Mouse (Mus musculus) MEL (cell line): ENCODE results near the gene Gm9817. TPM values are rescaled to one million over a fixed set of nuclear protein-coding genes. Genes with fewer than 3 reads are reported as not detected.

ENCODE experiments used
- DNase-seq: peaks from one replicate; pipeline ENCODE4 v3.0.0; 2011; ENCODE audit warnings: low read depth, low spot score
- H3K27ac ChIP-seq: 2 replicates; pipeline ENCODE4 v1.5.1; 2012; ENCODE audit warnings: low read depth, mild to moderate bottlenecking, control low read depth, low read length, moderate library complexity; ENCODE audit not compliant: control insufficient read depth
- H3K27me3 ChIP-seq, 2 experiments: fragments of 150-350 bp in 1 of 2; sonication (generic) in 1 of 2; 2 replicates each; pipeline ENCODE4 v1.6.1; 2012; ENCODE audit warnings: low read length in 2 of 2, mild to moderate bottlenecking in 2 of 2, improper control_type of control experiment in 1 of 2, moderate library complexity in 1 of 2; ENCODE audit not compliant: insufficient read depth in 2 of 2, control insufficient read depth in 1 of 2
- H3K36me3 ChIP-seq, 2 experiments: 2 replicates each; pipeline ENCODE4 v1.6.1; 2012 to 2014; ENCODE audit warnings: low read length in 2 of 2, improper control_type of control experiment in 1 of 2, inconsistent platforms in 1 of 2, mild to moderate bottlenecking in 1 of 2; ENCODE audit not compliant: insufficient read depth in 2 of 2, control insufficient read depth in 1 of 2
- H3K4me1 ChIP-seq, 2 experiments: fragments of 150-350 bp in 1 of 2; sonication (generic) in 1 of 2; 2 replicates each; pipeline ENCODE4 v1.6.1; 2012; ENCODE audit warnings: low read length in 2 of 2, improper control_type of control experiment in 1 of 2, mild to moderate bottlenecking in 1 of 2; ENCODE audit not compliant: insufficient read depth in 2 of 2, control insufficient read depth in 1 of 2
- H3K4me3 ChIP-seq, 2 experiments: fragments of 150-350 bp in 1 of 2; sonication (generic) in 1 of 2; 2 replicates each; pipeline ENCODE4 v1.5.1; 2012; ENCODE audit warnings: low read depth in 2 of 2, low read length in 2 of 2, mild to moderate bottlenecking in 2 of 2, moderate library complexity in 2 of 2, control low read depth in 1 of 2, improper control_type of control experiment in 1 of 2; ENCODE audit not compliant: control insufficient read depth in 1 of 2, insufficient read depth in 1 of 2
- H3K79me2 ChIP-seq: 2 replicates; pipeline ENCODE4 v1.6.1; 2012; ENCODE audit warnings: mild to moderate bottlenecking, low read length, moderate library complexity; ENCODE audit not compliant: control insufficient read depth, poor library complexity, insufficient read depth
- H3K9ac ChIP-seq: 2 replicates; pipeline ENCODE4 v1.6.1; 2012; ENCODE audit warnings: low read depth, mild to moderate bottlenecking, control low read depth, low read length, moderate library complexity; ENCODE audit not compliant: control insufficient read depth, poor library complexity, severe bottlenecking
- H3K9me3 ChIP-seq: fragments of 150-350 bp; sonication (generic); replicated peaks from 2 replicates; pipeline ENCODE4 v1.6.1; 2012; ENCODE audit warnings: mild to moderate bottlenecking, low read length, improper control_type of control experiment, moderate library complexity; ENCODE audit not compliant: insufficient read depth
- BHLHE40 ChIP-seq: IDR thresholded peaks from 2 replicates; pipeline ENCODE4 v1.6.1; 2012; ENCODE audit warnings: low read depth, mild to moderate bottlenecking, inconsistent platforms, low read length, improper control_type of control experiment, borderline replicate concordance
- CHD1 ChIP-seq: IDR thresholded peaks from 2 replicates; pipeline ENCODE4 v1.6.1; 2012; ENCODE audit warnings: low read depth, mild to moderate bottlenecking, inconsistent platforms, low read length, improper control_type of control experiment
- CHD2 ChIP-seq: IDR thresholded peaks from 2 replicates; pipeline ENCODE4 v1.6.1; 2011; ENCODE audit warnings: low read length, improper control_type of control experiment
- CTCF ChIP-seq, 3 experiments: IDR thresholded peaks in 2 of 3; conservative IDR thresholded peaks in 1 of 3; 2 replicates each; pipeline ENCODE4 v1.5.1; 2011 to 2012; ENCODE audit warnings: low read length in 3 of 3, low read depth in 2 of 3, mild to moderate bottlenecking in 2 of 3, improper control_type of control experiment in 1 of 3, inconsistent platforms in 1 of 3, mixed read lengths in 1 of 3, moderate library complexity in 1 of 3; ENCODE audit not compliant: control insufficient read depth in 1 of 3, insufficient read depth in 1 of 3, poor library complexity in 1 of 3, severe bottlenecking in 1 of 3
- E2F4 ChIP-seq: IDR thresholded peaks from 2 replicates; pipeline ENCODE4 v1.6.1; 2011; ENCODE audit warnings: low read depth, low read length, improper control_type of control experiment, borderline replicate concordance
- ELF1 ChIP-seq: IDR thresholded peaks from 2 replicates; pipeline ENCODE4 v1.6.1; 2014; ENCODE audit warnings: low read depth, mild to moderate bottlenecking, inconsistent platforms, low read length, improper control_type of control experiment, moderate library complexity
- EP300 ChIP-seq, 2 experiments: IDR thresholded peaks; 2 replicates each; pipeline ENCODE4 v1.6.1; 2011; ENCODE audit warnings: improper control_type of control experiment in 2 of 2, low read length in 2 of 2, low read depth in 1 of 2, mild to moderate bottlenecking in 1 of 2
- ETS1 ChIP-seq: IDR thresholded peaks from 2 replicates; pipeline ENCODE4 v1.6.1; 2012; ENCODE audit warnings: low read depth, mild to moderate bottlenecking, inconsistent platforms, low read length, improper control_type of control experiment, moderate library complexity
- GABPA ChIP-seq: IDR thresholded peaks from 2 replicates; pipeline ENCODE4 v1.6.1; 2012; ENCODE audit warnings: low read depth, mild to moderate bottlenecking, inconsistent platforms, low read length, improper control_type of control experiment, moderate library complexity
- GATA1 ChIP-seq: IDR thresholded peaks from 2 replicates; pipeline ENCODE4 v1.6.1; 2011; ENCODE audit warnings: low read depth, low read length, improper control_type of control experiment
- HCFC1 ChIP-seq: IDR thresholded peaks from 2 replicates; pipeline ENCODE4 v1.6.1; 2012; ENCODE audit warnings: low read depth, mild to moderate bottlenecking, inconsistent platforms, low read length, improper control_type of control experiment, moderate library complexity
- JUND ChIP-seq: IDR thresholded peaks from 2 replicates; pipeline ENCODE4 v1.6.1; 2011; ENCODE audit warnings: low read depth, mild to moderate bottlenecking, improper control_type of control experiment, low read length
- KAT2A ChIP-seq: conservative IDR thresholded peaks from 2 replicates; pipeline ENCODE4 v1.6.1; 2012; ENCODE audit warnings: low read depth, low read length, improper control_type of control experiment, inconsistent platforms
- MAX ChIP-seq: IDR thresholded peaks from 2 replicates; pipeline ENCODE4 v1.6.1; 2011; ENCODE audit warnings: low read length, improper control_type of control experiment
- MAZ ChIP-seq: IDR thresholded peaks from 2 replicates; pipeline ENCODE4 v1.6.1; 2012; ENCODE audit warnings: low read depth, mild to moderate bottlenecking, inconsistent platforms, low read length, improper control_type of control experiment
- MEF2A ChIP-seq: IDR thresholded peaks from 2 replicates; pipeline ENCODE4 v1.6.1; 2014; ENCODE audit warnings: low read depth, mild to moderate bottlenecking, inconsistent platforms, low read length, improper control_type of control experiment; ENCODE audit not compliant: poor library complexity, insufficient replicate concordance, severe bottlenecking; ENCODE audit errors: extremely low read depth
- MYB ChIP-seq: IDR thresholded peaks from 2 replicates; pipeline ENCODE4 v1.6.1; 2011; ENCODE audit warnings: mild to moderate bottlenecking, low read depth, low read length, improper control_type of control experiment
- MYC ChIP-seq: IDR thresholded peaks from 2 replicates; pipeline ENCODE4 v1.6.1; 2011; ENCODE audit warnings: low read depth, mild to moderate bottlenecking, low read length, improper control_type of control experiment, moderate library complexity
- NELFE ChIP-seq: IDR thresholded peaks from 2 replicates; pipeline ENCODE4 v1.6.1; 2011; ENCODE audit warnings: low read depth, low read length, improper control_type of control experiment
- POLR2A ChIP-seq, 2 experiments: IDR thresholded peaks; 2 replicates each; pipeline ENCODE4 v1.6.1; 2011 to 2012; ENCODE audit warnings: low read length in 2 of 2, mild to moderate bottlenecking in 2 of 2, control low read depth in 1 of 2, improper control_type of control experiment in 1 of 2, low read depth in 1 of 2, moderate library complexity in 1 of 2; ENCODE audit not compliant: control insufficient read depth in 1 of 2, insufficient read depth in 1 of 2, poor library complexity in 1 of 2
- POLR2AphosphoS2 ChIP-seq: IDR thresholded peaks from 2 replicates; pipeline ENCODE4 v1.6.1; 2011; ENCODE audit warnings: low read length, improper control_type of control experiment
- POLR2AphosphoS5 ChIP-seq: IDR thresholded peaks from 2 replicates; pipeline ENCODE4 v1.6.1; 2012; ENCODE audit warnings: low read depth, borderline replicate concordance, mild to moderate bottlenecking, inconsistent platforms, low read length, moderate library complexity, mixed read lengths
- RAD21 ChIP-seq: IDR thresholded peaks from 2 replicates; pipeline ENCODE4 v1.6.1; 2011; ENCODE audit warnings: mild to moderate bottlenecking, low read depth, low read length, improper control_type of control experiment
- SIN3A ChIP-seq: IDR thresholded peaks from 2 replicates; pipeline ENCODE4 v1.6.1; 2012; ENCODE audit warnings: low read length, improper control_type of control experiment, inconsistent platforms
- SMC3 ChIP-seq: IDR thresholded peaks from 2 replicates; pipeline ENCODE4 v1.6.1; 2011; ENCODE audit warnings: low read depth, low read length, improper control_type of control experiment
- TAL1 ChIP-seq: IDR thresholded peaks from 2 replicates; pipeline ENCODE4 v1.6.1; 2012; ENCODE audit warnings: mild to moderate bottlenecking, inconsistent platforms, low read length, moderate library complexity, mixed read lengths
- TBP ChIP-seq: IDR thresholded peaks from 2 replicates; pipeline ENCODE4 v1.8.0; 2011; ENCODE audit warnings: low read depth, low read length, improper control_type of control experiment
- USF1 ChIP-seq: IDR thresholded peaks from 2 replicates; pipeline ENCODE4 v1.6.1; 2014; ENCODE audit warnings: low read depth, mild to moderate bottlenecking, inconsistent platforms, low read length, improper control_type of control experiment, moderate library complexity
- ZC3H11A ChIP-seq: IDR thresholded peaks from 2 replicates; pipeline ENCODE4 v1.6.1; 2012; ENCODE audit warnings: low read depth, mild to moderate bottlenecking, inconsistent platforms, low read length, improper control_type of control experiment
- ZKSCAN1 ChIP-seq: IDR thresholded peaks from 2 replicates; pipeline ENCODE4 v1.6.1; 2012; ENCODE audit warnings: low read depth, mild to moderate bottlenecking, inconsistent platforms, low read length, improper control_type of control experiment, moderate library complexity
- ZMIZ1 ChIP-seq: IDR thresholded peaks from 2 replicates; pipeline ENCODE4 v1.6.1; 2012; ENCODE audit warnings: low read depth, mild to moderate bottlenecking, inconsistent platforms, low read length, improper control_type of control experiment, moderate library complexity
- ZNF384 ChIP-seq: IDR thresholded peaks from 2 replicates; pipeline ENCODE4 v1.6.1; 2012; ENCODE audit warnings: low read depth, mild to moderate bottlenecking, inconsistent platforms, low read length, improper control_type of control experiment
- polyA plus RNA-seq, 2 experiments: library from polyadenylated mRNA; stranded (reverse) in 1 of 2; unstranded in 1 of 2; fragments of >175 nt in 1 of 2; fragments of >200 nt in 1 of 2; gene quantifications; 2 replicates each; pipeline versions ENCODE4 v1.2.1 to v1.2.4; 2012; ENCODE audit warnings: low replicate concordance in 2 of 2, low read depth in 1 of 2; ENCODE audit not compliant: insufficient read length in 2 of 2, insufficient read depth in 1 of 2, missing spikeins in 1 of 2
- total RNA-seq: library from RNA; depleted of rRNA; stranded (reverse); fragments of 300-350 nt; gene quantifications from 2 replicates; pipeline ENCODE4 v1.2.3, GENCODE M21; 2012

The Gm9817 gene
- total and polyA plus RNA-seq, 3 experiments = 0.08 TPM; not detected in 2

DNA sequence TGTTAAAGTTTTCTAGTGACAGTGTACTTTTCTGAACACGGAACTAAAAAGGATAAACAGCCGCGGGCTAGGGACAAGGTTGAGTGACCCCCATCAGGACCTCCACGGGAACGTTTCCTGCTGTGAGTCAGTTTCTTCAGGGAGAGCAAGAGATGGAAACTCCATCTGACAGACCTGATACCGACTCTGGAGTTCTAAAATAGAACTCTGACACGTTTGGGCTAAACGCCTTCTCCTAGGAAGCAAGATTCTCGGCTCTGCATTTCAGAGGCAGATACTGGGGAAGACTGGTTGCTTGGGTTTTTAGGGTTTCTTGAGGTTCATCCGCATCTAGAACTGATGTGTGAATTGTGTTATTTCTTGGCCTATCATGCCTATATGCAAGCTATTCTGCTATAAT is 47.2 kb upstream of the Gm9817 start:
- 0 out of 2 replicates have a peak overlapping the region, but pooled peaks have one; percentile 42 for H3K27ac ChIP-seq
- peak overlapping the region; percentile 35 to 66 for H3K4me3 ChIP-seq
- DNase-seq = no peak

DNA sequence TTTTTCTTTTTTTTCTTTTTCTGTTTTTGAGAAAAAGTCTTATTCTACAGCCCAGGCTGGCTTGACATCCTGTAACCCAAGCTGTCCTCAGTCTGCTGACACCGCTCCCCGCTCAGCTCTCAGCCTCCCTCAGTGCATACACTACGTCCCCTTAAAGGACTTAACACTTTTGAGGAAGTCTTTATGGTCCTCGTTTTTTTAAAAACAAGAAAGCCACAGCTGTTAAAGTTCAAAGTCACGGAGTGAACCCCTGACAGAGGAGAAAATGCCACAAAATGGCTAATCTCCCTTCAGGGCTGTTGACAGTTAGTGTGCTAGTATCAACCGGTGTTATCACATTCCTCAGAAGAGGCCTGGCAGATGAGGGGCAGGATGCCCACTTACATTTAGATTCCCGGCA is 46.7 kb upstream of the Gm9817 start:
- peak; percentile 65 for DNase-seq
- peak overlapping the region; percentile 35 to 66 for H3K4me3 ChIP-seq
- TF ChIP-seq CHD2 = no peak
- no peak for TF ChIP-seq RAD21
- no peak for TF ChIP-seq KAT2A
- no peak for TF ChIP-seq POLR2AphosphoS5
- no peak for TF ChIP-seq BHLHE40
- TF ChIP-seq GABPA = no peak
- TF ChIP-seq SMC3 = 0 out of 2 replicates have a peak, but pooled peaks have one; percentile 7
- 0 out of 2 replicates have a peak, but pooled peaks have one; percentile 3 for TF ChIP-seq ZC3H11A
- TF ChIP-seq EP300 (IDR thresholded peaks at IDR 0.05; ENCODE audit: low read depth in 1 of 2, low read length in 2 of 2) = peak; percentile 39 to 76; a peak in 3 of 4 replicates
- TF ChIP-seq TBP = no peak
- no peak for TF ChIP-seq CTCF (IDR thresholded peaks at IDR 0.05 in 2 of 3, conservative IDR thresholded peaks at IDR 0.05 in 1 of 3; ENCODE audit: control insufficient read depth in 1 of 3, insufficient read depth in 1 of 3, low read depth in 2 of 3, low read length in 3 of 3, poor library complexity in 1 of 3, severe bottlenecking in 1 of 3)
- TF ChIP-seq ZNF384 = peak; percentile 69; the same call in 1 of the 2 replicates
- TF ChIP-seq USF1 = no peak
- TF ChIP-seq MAZ = no peak
- peak; percentile 40; the same call in 1 of the 2 replicates for TF ChIP-seq MYB
- no peak for TF ChIP-seq ELF1
- no peak for TF ChIP-seq JUND
- peak; percentile 39 for TF ChIP-seq GATA1
- TF ChIP-seq ZMIZ1 = no peak
- no peak for TF ChIP-seq CHD1
- no peak for TF ChIP-seq POLR2AphosphoS2
- TF ChIP-seq E2F4 = no peak
- TF ChIP-seq NELFE = no peak
- peak; percentile 13; the same call in 1 of the 2 replicates for TF ChIP-seq SIN3A
- no peak; the same call in 1 of the 2 replicates for TF ChIP-seq TAL1
- peak; percentile 72 for TF ChIP-seq ETS1
- no peak for TF ChIP-seq HCFC1
- no peak for TF ChIP-seq MYC
- 0 out of 2 replicates have a peak, but pooled peaks have one; percentile 46 for TF ChIP-seq MAX
- TF ChIP-seq POLR2A (IDR thresholded peaks at IDR 0.05; ENCODE audit: control insufficient read depth in 1 of 2, insufficient read depth in 1 of 2, low read depth in 1 of 2, low read length in 2 of 2, poor library complexity in 1 of 2) = no peak
- no peak for TF ChIP-seq MEF2A
- no peak for TF ChIP-seq ZKSCAN1

More for the DNA sequence above, 47.2 kb upstream of the Gm9817 start:
- Histone ChIP-seq H3K9me3 (no peaks in the 10 kb centered on the region), H3K79me2 (no peaks in the 10 kb centered on the region; the same call in 1 of the 2 replicates)
- no peak for TF ChIP-seq EP300 (IDR thresholded peaks at IDR 0.05; ENCODE audit: low read depth in 1 of 2, low read length in 2 of 2)
- TF ChIP-seq, all 39 proteins: peak for 0
- Histone ChIP-seq H3K36me3 (peaks cover 0 to 13% of the 10 kb centered on the region in 2 experiments; a peak in 2 of 4 replicates), H3K9ac (peak overlapping the region; percentile 53), H3K27me3 (no peaks in the 10 kb centered on the region), H3K4me1 (peaks cover 0 to 22% of the 10 kb centered on the region in 2 experiments; a peak in 2 of 4 replicates)

More for the DNA sequence above, 46.7 kb upstream of the Gm9817 start:
- H3K36me3 ChIP-seq = peaks cover 0 to 13% of the 10 kb centered on the region in 2 experiments; a peak in 2 of 4 replicates
- H3K79me2 ChIP-seq = no peaks in the 10 kb centered on the region; the same call in 1 of the 2 replicates
- no peaks in the 10 kb centered on the region for H3K9me3 ChIP-seq
- peak overlapping the region; percentile 2; the same call in 1 of the 2 replicates for H3K27ac ChIP-seq
- H3K27me3 ChIP-seq = no peaks in the 10 kb centered on the region
- peak overlapping the region; percentile 53; the same call in 1 of the 2 replicates for H3K9ac ChIP-seq
- peaks cover 0 to 22% of the 10 kb centered on the region in 2 experiments; a peak in 2 of 4 replicates for H3K4me1 ChIP-seq
